Mouse (Mus musculus) myocyte (in vitro differentiated cells): Measurements from ENCODE around the gene Gm28053. TPM values are rescaled to one million over a fixed set of nuclear protein-coding genes. Genes with fewer than 3 reads are reported as not detected.

Experiments
- H3K27me3 ChIP-seq: one replicate; pipeline ENCODE4 v1.6.1; 2011; ENCODE audit not compliant: control insufficient read depth, insufficient read depth, insufficient read length
- H3K36me3 ChIP-seq: one replicate; pipeline ENCODE4 v1.6.1; 2011; ENCODE audit not compliant: control insufficient read depth, insufficient read depth
- H3K4me2 ChIP-seq: one replicate; pipeline ENCODE4 v1.6.1; 2011; ENCODE audit warnings: low read depth, control low read depth
- H3K4me3 ChIP-seq: one replicate; pipeline ENCODE4 v1.5.1; 2011; ENCODE audit warnings: mild to moderate bottlenecking, control low read depth, moderate library complexity
- H3K79me2 ChIP-seq: one replicate; pipeline ENCODE4 v1.6.1; 2011; ENCODE audit not compliant: control insufficient read depth, insufficient read depth
- H3ac ChIP-seq: one replicate; pipeline ENCODE4 v1.6.1; 2011; ENCODE audit not compliant: control insufficient read depth, insufficient read length
- CEBPB ChIP-seq: IDR thresholded peaks from 2 replicates; pipeline ENCODE4 v1.6.1; 2011; ENCODE audit warnings: mild to moderate bottlenecking, moderate library complexity; ENCODE audit not compliant: poor library complexity, insufficient read depth, severe bottlenecking
- E2F4 ChIP-seq: IDR thresholded peaks from one replicate; pipeline ENCODE4 v1.6.1; 2011; ENCODE audit warnings: mild to moderate bottlenecking, control low read depth, moderate library complexity; ENCODE audit not compliant: insufficient read depth
- MAX ChIP-seq: IDR thresholded peaks from one replicate; pipeline ENCODE4 v1.6.1; 2011; ENCODE audit warnings: low read depth, mild to moderate bottlenecking, control low read depth
- MYOD1 ChIP-seq, 3 experiments: IDR thresholded peaks; one replicate each; pipeline ENCODE4 v1.6.1; 2011; ENCODE audit warnings: control low read depth in 2 of 3, low read depth in 2 of 3, mild to moderate bottlenecking in 2 of 3, moderate library complexity in 1 of 3; ENCODE audit not compliant: insufficient read length in 2 of 3, control insufficient read depth in 1 of 3
- MYOG ChIP-seq, 3 experiments: IDR thresholded peaks; one replicate each; pipeline ENCODE4 v1.6.1; 2011; ENCODE audit warnings: control low read depth in 2 of 3, low read depth in 2 of 3, mild to moderate bottlenecking in 2 of 3; ENCODE audit not compliant: insufficient read length in 2 of 3, control insufficient read depth in 1 of 3, insufficient read depth in 1 of 3
- POLR2A ChIP-seq: IDR thresholded peaks from one replicate; pipeline ENCODE4 v1.6.1; 2011; ENCODE audit warnings: low read depth, mild to moderate bottlenecking, control low read depth, moderate library complexity; ENCODE audit not compliant: insufficient read length
- POLR2AphosphoS2 ChIP-seq: IDR thresholded peaks from one replicate; pipeline ENCODE4 v1.6.1; 2011; ENCODE audit warnings: low read depth, control low read depth; ENCODE audit not compliant: insufficient read length
- REST ChIP-seq: IDR thresholded peaks from one replicate; pipeline ENCODE4 v1.6.1; 2011; ENCODE audit warnings: mild to moderate bottlenecking, control low read depth, moderate library complexity; ENCODE audit not compliant: insufficient read depth, insufficient read length
- SRF ChIP-seq: IDR thresholded peaks from one replicate; pipeline ENCODE4 v1.6.1; 2011; ENCODE audit warnings: low read depth; ENCODE audit not compliant: control insufficient read depth, insufficient read length
- TCF12 ChIP-seq: IDR thresholded peaks from one replicate; pipeline ENCODE4 v1.6.1; 2011; ENCODE audit warnings: mild to moderate bottlenecking, control low read depth; ENCODE audit not compliant: poor library complexity, insufficient read depth, severe bottlenecking
- TCF3 ChIP-seq: IDR thresholded peaks from one replicate; pipeline ENCODE4 v1.6.1; 2011; ENCODE audit warnings: low read depth, control low read depth; ENCODE audit not compliant: insufficient read length
- USF1 ChIP-seq: IDR thresholded peaks from one replicate; pipeline ENCODE4 v1.6.1; 2011; ENCODE audit warnings: low read depth, mild to moderate bottlenecking, control low read depth, moderate library complexity
- polyA plus RNA-seq: library from polyadenylated mRNA; unstranded; fragments of >200 nt; fragmentation: generic; extraction: Trizol; gene quantifications from one replicate; pipeline ENCODE4 v1.2.1, GENCODE M21; 2012; ENCODE audit warnings: missing spikeins

Gene Gm28053
- polyA plus RNA-seq, 1 experiment = not detected

DNA sequence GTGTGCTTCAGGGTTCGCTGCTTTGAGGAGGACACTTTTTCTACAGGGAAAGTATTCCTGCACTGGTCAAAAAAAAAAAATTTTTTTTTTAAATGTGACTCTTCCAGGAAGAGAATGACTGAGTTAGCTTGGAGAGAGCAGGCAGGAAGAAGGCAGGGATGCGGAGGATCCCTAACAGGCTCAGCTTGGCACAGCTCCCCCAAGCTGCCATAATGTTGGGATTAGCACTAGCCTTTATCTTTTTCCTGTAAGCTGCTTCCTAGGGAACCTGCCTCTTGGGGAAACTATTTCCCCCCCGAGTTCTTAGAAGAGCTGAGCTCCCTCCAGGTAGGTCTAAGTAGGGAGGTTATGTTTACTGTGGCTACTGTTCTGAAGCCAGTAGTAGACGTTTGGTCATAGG is 33.6 kb upstream of the Gm28053 start:
- Histone ChIP-seq H3K79me2 (no peaks in the 10 kb centered on the region), H3K36me3 (no peaks in the 10 kb centered on the region), H3ac (no peak overlapping the region), H3K4me3 (no peak overlapping the region), H3K27me3 (no peaks in the 10 kb centered on the region), H3K4me2 (no peak overlapping the region)
- TF ChIP-seq TCF12 (no peak), E2F4 (no peak), SRF (no peak)

DNA sequence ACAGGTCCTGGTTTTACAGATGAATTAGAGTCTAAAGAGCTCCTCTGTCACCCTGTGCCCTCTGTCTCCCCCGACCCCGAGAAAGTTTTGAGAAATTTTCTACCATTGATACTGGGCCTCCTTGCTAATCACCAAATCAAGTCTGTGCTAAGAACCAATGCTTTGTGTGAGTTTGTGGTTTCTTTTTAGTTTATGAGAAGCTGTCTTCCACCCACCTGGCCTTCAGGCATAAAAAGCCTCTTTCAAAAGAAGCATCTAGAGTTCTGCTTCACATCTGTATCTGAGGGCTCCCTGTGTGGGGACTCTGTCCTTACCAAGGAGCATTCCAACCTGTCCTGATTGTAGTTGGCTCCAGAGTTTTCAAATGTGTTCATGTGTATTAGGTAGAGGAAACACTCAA is 33.2 kb upstream of the Gm28053 start:
- no peak for TF ChIP-seq MYOG (IDR thresholded peaks at IDR 0.05; ENCODE audit: control insufficient read depth in 1 of 3, insufficient read depth in 1 of 3, insufficient read length in 2 of 3, low read depth in 2 of 3)
- no peak for TF ChIP-seq USF1
- TF ChIP-seq POLR2AphosphoS2 = no peak
- Histone ChIP-seq H3ac (no peak overlapping the region), H3K4me3 (no peak overlapping the region)

DNA sequence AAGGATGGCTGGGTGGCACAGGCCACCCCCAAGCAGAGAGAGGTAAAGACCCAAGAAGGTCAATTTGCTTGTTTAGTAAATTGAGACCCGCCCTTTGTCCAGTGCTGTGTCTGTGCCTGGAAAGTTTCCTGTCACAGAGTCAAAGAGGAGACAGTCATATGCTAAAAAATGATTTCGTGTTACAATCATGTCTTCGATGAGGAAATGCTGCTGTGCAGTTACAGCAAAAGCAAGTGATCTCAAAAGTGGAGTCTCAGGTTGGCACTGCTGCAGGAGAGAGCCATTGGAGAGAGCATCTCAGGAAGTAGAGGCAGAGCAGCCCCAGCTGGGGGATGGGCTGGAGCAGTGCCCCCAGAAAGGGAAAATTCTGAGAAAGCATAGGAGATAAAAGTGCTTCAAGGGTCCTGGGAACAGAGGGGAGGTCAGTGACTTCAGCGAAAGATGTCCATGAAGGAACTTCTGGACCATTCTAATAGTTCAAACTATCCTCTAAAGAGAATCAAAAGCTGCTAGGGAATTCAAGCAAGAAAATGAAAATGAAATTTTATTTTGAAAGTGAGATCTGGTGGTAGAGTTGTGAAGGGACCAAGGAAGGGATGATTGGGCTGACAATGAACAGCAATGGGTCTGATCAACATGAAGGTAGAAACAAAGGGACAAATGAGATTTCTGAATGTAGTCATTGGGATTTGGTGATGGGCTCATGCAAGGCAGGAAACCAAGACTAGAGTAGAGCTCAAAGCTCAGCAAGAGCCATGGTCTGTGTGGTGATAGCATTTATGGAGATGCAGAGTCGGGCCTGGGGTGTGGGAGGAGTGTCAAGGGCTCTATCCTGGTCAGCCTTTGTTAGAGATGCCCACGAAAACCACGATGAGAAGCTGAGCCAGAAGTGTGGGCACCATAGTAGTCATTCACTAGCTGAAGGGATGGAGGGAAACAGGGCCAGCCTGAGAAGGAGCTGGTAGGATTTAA is 32.4 kb upstream of the Gm28053 start:
- no peak for TF ChIP-seq REST
- TF ChIP-seq TCF3 = no peak
- no peak for TF ChIP-seq USF1
- no peak for TF ChIP-seq POLR2AphosphoS2
- TF ChIP-seq POLR2A = no peak
- Histone ChIP-seq H3ac (no peak overlapping the region), H3K4me2 (no peak overlapping the region), H3K79me2 (no peaks in the 10 kb centered on the region), H3K27me3 (no peaks in the 10 kb centered on the region), H3K36me3 (no peaks in the 10 kb centered on the region), H3K4me3 (no peak overlapping the region)

More for the DNA sequence above, 33.2 kb upstream of the Gm28053 start:
- Histone ChIP-seq H3K36me3 (no peaks in the 10 kb centered on the region), H3K27me3 (no peaks in the 10 kb centered on the region), H3K79me2 (no peaks in the 10 kb centered on the region), H3K4me2 (no peak overlapping the region)

DNA sequence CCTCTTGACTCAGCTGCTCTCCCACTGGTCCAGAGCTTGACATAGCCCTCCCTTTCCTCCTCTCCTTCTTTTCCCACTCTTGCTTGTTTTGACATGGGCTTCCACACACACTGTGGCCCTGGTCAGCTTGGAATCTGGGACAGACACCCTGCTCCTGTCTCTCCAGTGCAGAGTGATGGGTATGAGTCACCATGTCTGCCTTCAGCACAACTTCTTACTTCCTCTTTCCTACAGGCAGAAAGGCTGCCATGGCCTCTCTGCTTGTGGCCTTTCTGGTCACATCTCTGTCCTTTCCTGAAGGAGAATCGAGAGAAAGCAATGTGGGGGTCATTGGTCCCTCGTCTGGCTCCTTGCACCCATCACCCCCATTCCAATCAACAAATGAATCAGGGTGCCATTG is 31.3 kb upstream of the Gm28053 start:
- TF ChIP-seq TCF12 = no peak
- TF ChIP-seq POLR2AphosphoS2 = no peak
- no peak for TF ChIP-seq REST
- TF ChIP-seq USF1 = no peak
- no peak for TF ChIP-seq POLR2A
- no peak for TF ChIP-seq E2F4
- no peak for TF ChIP-seq TCF3
- TF ChIP-seq MYOD1 (IDR thresholded peaks at IDR 0.05; ENCODE audit: control insufficient read depth in 1 of 3, insufficient read length in 2 of 3, low read depth in 2 of 3) = no peak
- no peak for TF ChIP-seq SRF
- no peak for TF ChIP-seq MYOG (IDR thresholded peaks at IDR 0.05; ENCODE audit: control insufficient read depth in 1 of 3, insufficient read depth in 1 of 3, insufficient read length in 2 of 3, low read depth in 2 of 3)
- TF ChIP-seq CEBPB = no peak
- no peak for TF ChIP-seq MAX
- Histone ChIP-seq H3K79me2 (no peaks in the 10 kb centered on the region), H3K27me3 (no peaks in the 10 kb centered on the region), H3K4me3 (no peak overlapping the region), H3K4me2 (no peak overlapping the region), H3K36me3 (no peaks in the 10 kb centered on the region), H3ac (no peak overlapping the region)

DNA sequence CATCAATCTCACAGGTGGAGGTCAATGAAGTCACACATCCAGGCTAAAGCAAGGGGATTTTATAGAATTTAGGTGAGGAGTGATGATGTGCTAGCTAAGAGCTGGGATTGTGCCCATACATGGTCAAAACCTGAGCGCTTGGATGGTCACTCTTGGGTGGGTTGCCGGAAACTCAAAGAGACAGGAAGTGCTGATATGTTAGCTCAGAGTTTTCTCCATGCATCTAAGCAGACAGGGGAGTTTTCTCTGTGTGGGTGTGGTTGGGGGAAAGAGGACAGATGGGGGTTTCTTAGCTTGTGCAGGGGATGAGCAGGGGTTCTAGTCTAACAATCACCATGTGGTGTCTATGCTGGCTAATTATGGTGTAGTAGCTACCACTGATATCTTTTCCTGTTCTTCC is 29.1 kb upstream of the Gm28053 start:
- H3ac ChIP-seq = no peak overlapping the region
- no peak overlapping the region for H3K4me2 ChIP-seq
- H3K79me2 ChIP-seq = no peaks in the 10 kb centered on the region
- TF ChIP-seq CEBPB = no peak
- no peak for TF ChIP-seq POLR2AphosphoS2
- TF ChIP-seq E2F4 = no peak
- TF ChIP-seq MYOD1 (IDR thresholded peaks at IDR 0.05; ENCODE audit: control insufficient read depth in 1 of 3, insufficient read length in 2 of 3, low read depth in 2 of 3) = no peak
- no peak for TF ChIP-seq USF1
- TF ChIP-seq REST = no peak
- no peak for TF ChIP-seq TCF12
- no peak for TF ChIP-seq MAX
- TF ChIP-seq POLR2A = no peak
- TF ChIP-seq MYOG (IDR thresholded peaks at IDR 0.05; ENCODE audit: control insufficient read depth in 1 of 3, insufficient read depth in 1 of 3, insufficient read length in 2 of 3, low read depth in 2 of 3) = no peak
- no peaks in the 10 kb centered on the region for H3K36me3 ChIP-seq
- H3K27me3 ChIP-seq = no peaks in the 10 kb centered on the region
- H3K4me3 ChIP-seq = no peak overlapping the region
